Mouse (Mus musculus) bone marrow macrophage, adult 2 months (primary cell): ENCODE results near the gene Spata32. TPM values are rescaled to one million over a fixed set of nuclear protein-coding genes. Genes with fewer than 3 reads are reported as not detected.

Source experiments
- H3K27ac ChIP-seq: 2 replicates; pipeline ENCODE4 v1.5.1; 2012; ENCODE audit warnings: low read depth, low read length; ENCODE audit not compliant: insufficient read depth
- H3K4me1 ChIP-seq: 2 replicates; pipeline ENCODE4 v1.6.1; 2012; ENCODE audit warnings: low read length; ENCODE audit not compliant: control insufficient read depth, insufficient read depth
- H3K4me3 ChIP-seq: 2 replicates; pipeline ENCODE4 v1.5.1; 2012; ENCODE audit warnings: mild to moderate bottlenecking, low read length, moderate library complexity; ENCODE audit not compliant: insufficient read depth
- CTCF ChIP-seq: IDR thresholded peaks from 2 replicates; pipeline ENCODE4 v1.5.1; 2012; ENCODE audit warnings: low read depth, mild to moderate bottlenecking, low read length, moderate library complexity
- POLR2A ChIP-seq: IDR thresholded peaks from 2 replicates; pipeline ENCODE4 v1.6.1; 2012; ENCODE audit warnings: mild to moderate bottlenecking, low read depth, low read length, borderline replicate concordance
- polyA plus RNA-seq: library from polyadenylated mRNA; stranded (reverse); fragments of >200 nt; gene quantifications from 2 replicates; pipeline ENCODE4 v1.2.4, GENCODE M21; 2012; ENCODE audit not compliant: missing spikeins, insufficient read depth, insufficient read length

The Spata32 gene
- polyA plus RNA-seq, 1 experiment: not detected

DNA sequence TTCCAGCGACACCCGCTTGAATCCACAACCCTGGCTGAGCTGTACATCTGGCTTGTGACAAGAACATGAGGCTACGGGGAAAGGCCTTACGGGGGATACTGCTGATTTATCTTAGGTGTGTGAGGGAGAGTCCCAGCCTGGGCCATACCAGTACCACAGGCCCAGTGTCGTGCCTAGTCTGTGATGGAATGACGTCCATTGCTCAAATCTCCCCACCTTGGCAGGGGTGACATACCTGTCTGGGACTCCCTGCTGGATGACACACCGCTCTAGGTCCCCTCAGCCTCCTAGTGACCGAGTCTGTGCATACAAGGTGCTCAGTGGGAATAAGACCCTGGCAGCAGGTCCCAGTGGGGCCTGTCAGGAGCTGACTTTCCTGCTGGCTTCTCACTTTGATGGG is 39.5 kb downstream of the Spata32 start:
- TF ChIP-seq POLR2A: no peak
- TF ChIP-seq CTCF: no peak
- Histone ChIP-seq H3K4me3 (no peak overlapping the region), H3K27ac (peak overlapping the region; percentile 2; the same call in 1 of the 2 replicates), H3K4me1 (peaks cover 42% of the 10 kb centered on the region)

DNA sequence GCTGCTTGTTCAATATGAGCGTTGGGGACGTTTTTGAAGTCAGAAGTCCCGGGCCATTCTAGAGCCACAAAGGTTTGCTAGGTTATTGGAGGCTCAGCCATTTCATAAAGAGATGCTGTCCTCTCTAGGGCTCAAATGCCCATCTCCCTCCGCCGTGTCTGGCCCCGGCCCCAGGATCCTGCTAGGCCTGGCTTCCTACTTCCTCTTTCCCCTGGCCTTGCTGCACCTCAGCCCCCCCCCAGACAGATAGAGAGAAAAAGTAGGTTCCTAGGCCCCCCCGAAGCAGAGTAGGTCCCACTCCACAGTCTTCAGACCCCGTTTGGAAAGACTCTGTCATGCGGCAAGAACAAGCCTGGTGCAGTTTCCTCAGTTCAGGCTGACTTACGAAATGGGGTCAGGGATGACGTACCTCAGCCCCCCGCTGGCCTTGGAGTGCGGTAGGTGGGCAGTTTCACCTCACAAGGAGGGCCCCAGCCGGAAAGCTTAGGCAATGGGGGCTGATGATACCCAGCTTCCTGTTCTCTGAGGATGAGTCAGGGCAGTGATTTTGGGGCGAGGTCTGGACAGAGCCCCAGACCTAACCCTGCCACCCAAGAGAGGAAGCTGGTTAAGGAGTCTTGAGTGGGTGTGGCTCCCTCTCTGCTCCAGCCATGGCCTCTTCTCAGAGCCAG is 40.3 kb downstream of the Spata32 start:
- peak overlapping the region; percentile 52 for H3K27ac ChIP-seq
- H3K4me1 ChIP-seq: peaks cover 50% of the 10 kb centered on the region
- H3K4me3 ChIP-seq: peak overlapping the region; percentile 36
- TF ChIP-seq POLR2A (peak; percentile 42; the same call in 1 of the 2 replicates), CTCF (no peak)

DNA sequence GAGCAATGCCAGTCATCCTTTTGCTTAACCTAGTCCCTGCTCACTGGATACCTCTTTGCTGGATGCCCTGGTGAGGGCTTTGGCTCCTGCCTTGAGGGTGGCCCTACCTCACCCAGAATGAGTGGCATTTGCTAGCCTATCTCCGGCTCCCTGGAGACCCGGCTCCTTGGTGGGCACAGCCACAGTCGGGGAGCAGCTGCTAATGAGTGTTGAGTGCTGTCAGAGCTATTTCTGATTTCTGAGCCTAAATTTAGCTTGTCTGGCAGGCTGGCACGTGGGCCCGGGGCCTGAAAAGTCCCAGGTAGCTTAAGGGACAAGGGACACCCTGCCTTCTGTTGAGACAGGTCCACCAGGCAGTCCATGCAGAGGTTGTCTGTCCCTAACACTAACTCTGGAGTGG is 41.0 kb downstream of the Spata32 start:
- Histone ChIP-seq H3K27ac (peak overlapping the region; percentile 52), H3K4me3 (peak overlapping the region; percentile 36), H3K4me1 (peaks cover 56% of the 10 kb centered on the region)
- TF ChIP-seq CTCF (no peak), POLR2A (no peak)

DNA sequence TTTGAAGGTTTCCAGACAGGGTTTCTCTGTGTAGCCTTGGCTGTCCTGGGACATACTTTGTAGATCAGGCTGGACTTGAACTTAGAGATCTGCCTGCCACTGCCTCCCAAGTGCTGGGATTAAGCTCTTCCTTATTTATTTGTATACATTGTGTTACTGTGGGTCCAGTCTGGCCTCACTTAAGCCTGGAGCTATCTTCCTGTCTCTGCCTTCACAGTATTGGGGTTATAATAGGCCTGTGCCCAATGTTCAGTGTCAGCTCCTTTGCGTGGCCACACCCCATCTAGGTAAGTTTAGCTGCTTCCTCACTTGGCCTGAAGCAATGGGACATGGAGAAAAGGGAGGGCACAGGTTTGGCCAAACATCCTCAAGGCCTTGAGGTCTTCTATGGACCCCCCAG is 41.7 kb downstream of the Spata32 start:
- peak overlapping the region; percentile 1; the same call in 1 of the 2 replicates for H3K27ac ChIP-seq
- H3K4me1 ChIP-seq: peaks cover 56% of the 10 kb centered on the region
- TF ChIP-seq CTCF: no peak
- no peak for TF ChIP-seq POLR2A
- no peak overlapping the region for H3K4me3 ChIP-seq

DNA sequence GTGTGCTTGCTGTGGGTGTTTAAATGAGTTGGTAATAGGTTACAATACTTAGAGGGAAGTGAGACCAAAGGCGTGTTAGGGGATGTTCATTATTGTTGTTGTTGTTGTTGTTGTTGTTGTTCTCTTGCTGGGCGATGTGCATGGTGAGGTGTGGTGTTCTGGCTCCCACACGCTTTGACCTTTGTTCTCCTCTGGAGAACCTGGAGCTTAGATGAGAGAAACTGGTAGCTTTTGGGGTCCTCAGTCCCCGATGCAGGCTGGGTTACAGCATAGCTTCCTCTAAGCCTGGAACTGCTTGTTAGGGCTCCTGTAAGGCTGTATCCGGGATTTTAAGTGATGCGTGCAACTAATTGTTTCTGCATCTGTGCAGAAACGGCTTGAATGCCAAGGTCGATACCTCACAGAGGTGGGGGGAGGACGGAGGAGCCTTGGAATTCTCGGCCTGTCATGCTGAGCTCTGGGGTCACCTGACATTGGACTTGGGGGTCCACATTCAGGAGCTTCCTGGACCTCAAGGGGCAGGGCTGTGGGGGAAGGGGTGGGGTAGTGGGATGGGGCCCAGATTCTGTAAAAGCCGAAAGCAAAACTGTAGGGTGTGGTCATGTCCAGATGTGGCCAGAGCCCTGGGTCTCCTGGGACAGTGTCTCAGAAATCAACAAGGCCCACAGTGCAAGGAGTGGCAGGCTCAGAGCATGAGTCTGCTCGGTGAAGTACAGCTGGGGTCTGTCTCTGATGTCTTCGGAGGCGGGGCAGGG is 42.4 kb downstream of the Spata32 start:
- Histone ChIP-seq H3K27ac (peak overlapping the region; percentile 88), H3K4me3 (no peak overlapping the region; the same call in 1 of the 2 replicates), H3K4me1 (peaks cover 56% of the 10 kb centered on the region)
- no peak for TF ChIP-seq POLR2A
- TF ChIP-seq CTCF: no peak

DNA sequence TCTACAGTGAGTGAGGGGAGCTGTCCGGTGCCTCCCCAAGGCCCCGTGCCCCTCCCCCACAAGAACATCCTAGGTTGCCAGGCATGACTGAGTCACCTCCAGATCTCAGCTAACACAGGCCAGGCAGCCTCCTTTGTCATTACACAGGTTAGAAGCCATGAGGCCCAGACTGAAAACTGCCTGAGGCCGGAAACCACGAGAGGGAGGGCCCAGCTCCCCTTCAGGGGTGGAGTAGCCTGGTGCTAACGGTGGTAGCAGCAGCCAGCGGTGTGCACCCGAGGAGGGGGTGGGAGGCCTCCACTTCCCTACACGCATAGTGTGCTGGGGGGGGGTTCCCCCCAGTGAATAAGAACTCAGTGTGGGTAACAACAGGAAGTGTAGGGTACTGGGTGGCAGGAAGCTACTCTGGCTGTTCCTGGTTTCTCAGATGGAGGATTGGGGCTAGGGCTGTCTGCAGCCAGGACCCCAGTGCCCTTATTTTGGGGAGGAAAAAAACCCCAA is 43.3 kb downstream of the Spata32 start:
- H3K4me3 ChIP-seq: peak overlapping the region; percentile 88
- H3K27ac ChIP-seq: peak overlapping the region; percentile 88
- TF ChIP-seq POLR2A (no peak), CTCF (no peak)
- H3K4me1 ChIP-seq: peaks cover 60% of the 10 kb centered on the region

DNA sequence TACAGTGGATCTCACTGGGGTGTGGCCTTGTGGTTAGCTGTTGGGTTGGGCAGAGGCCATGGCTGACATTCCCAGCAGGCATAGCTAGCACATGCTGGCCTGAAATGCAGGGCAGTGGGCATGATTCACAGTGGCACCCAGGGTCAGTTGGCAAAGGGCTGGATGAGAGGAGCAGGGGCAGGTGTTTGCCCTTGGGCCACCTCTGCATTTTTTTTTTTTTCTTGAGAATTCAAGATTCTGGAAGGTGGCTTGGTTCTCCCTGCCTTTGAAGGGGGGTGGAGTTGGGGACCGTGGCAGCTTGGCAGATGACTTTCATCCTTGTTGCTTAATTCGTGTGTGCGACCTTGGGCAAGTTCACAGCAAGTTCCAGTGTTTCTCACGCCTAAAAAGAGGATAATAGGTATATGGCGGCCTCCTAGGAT is 43.8 kb downstream of the Spata32 start:
- H3K4me1 ChIP-seq: peaks cover 60% of the 10 kb centered on the region
- peak overlapping the region; percentile 88 for H3K4me3 ChIP-seq
- TF ChIP-seq POLR2A (no peak), CTCF (no peak)

DNA sequence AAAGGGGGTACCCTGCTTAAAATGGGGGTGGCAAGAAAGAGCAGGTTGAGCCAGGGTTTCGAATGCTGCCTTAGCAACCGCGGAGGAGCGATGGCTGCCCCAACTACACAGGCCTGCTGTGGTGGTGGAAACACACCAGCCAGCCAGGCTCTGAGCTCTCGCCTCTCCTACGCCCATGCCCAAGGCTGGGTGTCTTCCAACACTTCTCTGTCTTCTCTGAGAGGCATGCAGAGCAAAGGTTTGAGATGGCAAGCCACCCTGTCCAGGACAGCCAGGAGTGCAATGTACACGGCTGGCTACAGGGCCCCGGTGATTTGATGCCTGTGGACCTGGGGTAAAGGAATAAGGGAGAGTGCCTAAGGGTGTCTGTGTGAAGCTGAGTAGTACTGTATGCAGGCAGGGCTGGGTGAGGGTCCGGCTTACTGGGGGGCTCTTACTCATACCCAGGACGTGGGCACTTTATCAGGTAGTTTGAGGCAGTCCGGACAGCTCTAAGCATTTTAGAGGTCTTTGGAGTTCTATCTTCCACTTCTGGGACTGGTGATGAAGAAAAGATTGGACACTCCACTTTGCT is 44.4 kb downstream of the Spata32 start:
- TF ChIP-seq CTCF: no peak
- no peak for TF ChIP-seq POLR2A
- Histone ChIP-seq H3K4me3 (peak overlapping the region; percentile 88), H3K4me1 (peaks cover 59% of the 10 kb centered on the region)

More for the DNA sequence above, 43.8 kb downstream of the Spata32 start:
- H3K27ac ChIP-seq: peak overlapping the region; percentile 88

DNA sequence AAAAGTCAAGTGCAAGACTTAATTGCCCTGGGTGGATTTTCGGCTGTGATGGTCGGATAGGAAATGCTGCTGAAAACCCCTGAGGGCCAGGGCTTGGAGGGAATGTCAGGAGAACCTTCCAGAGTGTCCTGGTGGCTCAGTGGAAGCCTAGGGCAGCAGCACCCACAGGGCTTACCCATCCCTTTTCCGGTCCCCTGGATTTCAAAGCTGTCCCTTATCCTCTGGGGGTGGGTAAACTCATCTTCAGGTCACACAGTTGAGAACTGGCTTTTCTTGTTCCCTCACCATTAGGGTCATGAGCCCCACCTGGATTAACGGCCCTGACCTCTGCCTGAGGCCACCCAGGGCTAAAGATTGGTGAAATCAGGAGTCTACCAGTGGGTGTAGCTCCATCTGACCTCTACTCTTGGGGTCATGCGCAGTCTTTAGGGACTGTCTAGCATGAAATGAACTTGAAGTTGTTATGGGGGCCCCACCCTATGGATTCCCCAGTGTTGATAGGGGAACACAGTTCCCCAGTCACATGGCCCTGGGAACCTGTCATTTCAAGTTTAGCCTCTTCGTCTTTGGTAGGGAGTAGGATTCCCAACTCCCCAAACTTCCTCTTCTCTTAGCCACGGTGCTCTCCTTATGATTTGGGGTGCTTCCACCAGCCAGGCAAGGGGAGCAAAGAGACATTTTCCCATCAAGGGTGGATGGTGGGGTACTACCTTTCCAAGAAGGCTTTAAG is 45.0 kb downstream of the Spata32 start:
- Histone ChIP-seq H3K4me1 (peaks cover 53% of the 10 kb centered on the region), H3K4me3 (peak overlapping the region; percentile 88), H3K27ac (peak overlapping the region; percentile 88)
- TF ChIP-seq CTCF (no peak), POLR2A (no peak)

More for the DNA sequence above, 44.4 kb downstream of the Spata32 start:
- peak overlapping the region; percentile 88 for H3K27ac ChIP-seq
